Mouse (Mus musculus) small intestine, adult 10 weeks (tissue): ENCODE results near the gene Lrrc75a. TPM values are rescaled to one million over a fixed set of nuclear protein-coding genes. Genes with fewer than 3 reads are reported as not detected.

Source experiments
- polyA plus RNA-seq: library from polyadenylated mRNA; stranded (reverse); fragments of 350-450 nt; fragmentation: Illumina TruSeq; extraction: RNeasy Lipid Tissue Mini Kit (QIAGEN cat#74804); gene quantifications from one replicate; pipeline ENCODE4 v1.2.3, GENCODE M21; 2014; ENCODE audit warnings: low replicate concordance

The Lrrc75a gene
- polyA plus RNA-seq = 44.6 TPM

GRCm38 (mm10) chr11:62647661-62648590 lies at the start of gene Lrrc75a:
Gene Lrrc75a (minus strand): TSS chr11:62648523.

DNA sequence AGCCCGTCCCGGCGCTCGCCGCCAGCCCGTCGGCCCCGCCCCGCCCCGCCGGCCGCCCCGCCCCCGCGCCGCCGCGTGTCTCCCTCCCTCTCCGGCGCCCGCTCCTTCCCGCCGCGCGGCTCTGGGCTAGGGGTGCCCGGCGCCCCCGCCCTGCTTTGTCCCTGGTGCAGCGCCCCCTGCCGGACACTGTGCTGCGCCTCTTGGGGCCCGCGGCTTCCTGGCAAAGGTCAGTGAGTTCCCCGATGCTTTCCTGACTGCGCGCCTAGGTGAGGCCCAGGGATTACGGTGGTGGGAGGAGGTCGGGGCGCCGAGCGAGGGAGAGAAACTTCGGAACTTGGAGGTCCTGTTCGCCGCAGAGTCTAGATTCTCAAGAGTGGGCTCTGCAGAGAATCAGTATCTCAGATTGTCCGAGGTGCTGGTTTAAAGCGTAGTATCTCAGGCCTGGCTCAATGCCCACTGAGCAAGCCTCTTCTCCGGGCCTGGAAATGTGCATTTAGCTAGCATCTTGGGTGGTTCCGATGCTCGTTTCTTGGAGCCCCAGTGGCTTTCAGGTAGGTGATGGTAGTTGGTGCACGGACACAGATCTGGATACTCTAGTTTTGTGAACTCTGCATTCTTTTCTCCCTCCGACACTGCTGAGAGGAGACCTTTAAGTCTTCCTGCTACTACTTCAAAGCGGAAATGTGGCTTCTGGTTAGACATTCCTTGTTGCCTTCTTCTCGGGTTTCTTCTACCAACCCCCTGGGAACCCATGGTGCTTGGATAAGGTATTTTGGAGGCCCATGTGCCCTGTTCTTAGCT lies 468 bp upstream of the Lrrc75a start, which contains the start of gene Mmgt2:
Gene Mmgt2 (plus strand): TSS at position 74 of the 801 bp plus-strand sequence.

GRCm38 (mm10) chr11:62573959-62574702 lies 74.2 kb downstream of the Lrrc75a start, which contains the start of gene Trpv2:
Gene Trpv2 (plus strand): TSS chr11:62574486.

Other genes starting within 250 kb of the Lrrc75a start
- gene Pigl, start 190.1 kb downstream of the Lrrc75a start, polyA plus RNA-seq = 5.2 TPM
- gene Ncor1, start 190.0 kb downstream of the Lrrc75a start, polyA plus RNA-seq = 345 TPM
- 57.5 TPM for gene Cenpv, start 109.3 kb downstream of the Lrrc75a start, polyA plus RNA-seq
- gene Ubb, start 97.4 kb downstream of the Lrrc75a start, polyA plus RNA-seq = 39.4 TPM
- not detected for gene Trpv2, start 74.0 kb downstream of the Lrrc75a start, polyA plus RNA-seq
- 17.3 TPM for gene Mmgt2, start 141 bp upstream of the Lrrc75a start, polyA plus RNA-seq
- gene Zfp287, start 83.4 kb upstream of the Lrrc75a start, polyA plus RNA-seq = 1.5 TPM
- gene Gm10428, start 104.6 kb upstream of the Lrrc75a start, polyA plus RNA-seq = not detected
- gene Zfp286, start 140.9 kb upstream of the Lrrc75a start, polyA plus RNA-seq = 0.74 TPM
- 17.3 TPM for gene Trim16, start 171.7 kb upstream of the Lrrc75a start, polyA plus RNA-seq
- 0.22 TPM for gene Fbxw10, start 198.5 kb upstream of the Lrrc75a start, polyA plus RNA-seq
- 101 TPM for gene Tvp23b, start 230.9 kb upstream of the Lrrc75a start, polyA plus RNA-seq